In the genomic region with DNA sequence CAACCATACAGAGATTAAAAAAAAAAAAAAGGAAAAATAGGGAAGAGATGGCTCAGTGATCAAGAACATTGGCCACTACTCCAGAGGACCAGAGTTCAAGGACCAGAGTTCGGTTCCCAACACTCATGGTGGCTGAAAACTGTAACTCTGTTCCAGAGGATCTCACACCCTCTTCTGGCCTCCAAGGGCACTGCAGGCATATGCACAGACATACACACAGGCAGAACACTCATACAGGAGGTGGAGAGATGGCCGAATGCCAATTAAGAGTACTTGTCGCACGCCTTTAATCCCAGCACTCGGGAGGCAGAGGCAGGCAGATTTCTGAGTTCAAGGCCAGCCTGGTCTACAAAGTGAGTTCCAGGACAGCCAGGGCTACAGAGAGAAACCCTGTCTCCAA, we compare ENCODE assay signal across 7 mouse cellular contexts. TPM values are rescaled to one million over a fixed set of nuclear protein-coding genes. Genes with fewer than 3 reads are reported as not detected.
DNase-seq lines count a peak whose midpoint lies in the region; ATAC-seq and TF ChIP-seq lines count a peak whose summit lies in the region.
"Not testable (repeated sequence)": the region's sequence is repeated elsewhere in the genome, so short reads cannot be mapped to it uniquely, and the experiment has no call there.

No protein-coding gene starts in this region.

- not testable (repeated sequence) for H3K9ac ChIP-seq in ES-E14 (ENCODE audit: insufficient read depth, low read depth, low read length, poor library complexity, severe bottlenecking); forebrain, postnatal 0 days; liver, postnatal 0 days (replicated peaks)

- H3K27me3 ChIP-seq in forebrain, postnatal 0 days (ENCODE audit: insufficient read depth, low read length); kidney, adult 2 months (replicated peaks; ENCODE audit: control insufficient read depth, insufficient read depth, low read length); liver, postnatal 0 days (ENCODE audit: insufficient read depth, low read length): not testable (repeated sequence)

- H3K4me3 ChIP-seq in ES-E14 (ENCODE audit: insufficient read depth in 1 of 2, low read depth in 1 of 2, low read length in 2 of 2, poor library complexity in 1 of 2, severe bottlenecking in 1 of 2); forebrain, postnatal 0 days (ENCODE audit: low read depth, low read length); kidney, adult 2 months (ENCODE audit: insufficient read depth, low read depth, low read length); liver, postnatal 0 days (ENCODE audit: low read depth, low read length): not testable (repeated sequence)

- in situ Hi-C loops in ES-E14 (cut with MboI; ENCODE audit: low sequenced_read_pairs in 2 of 2, unreplicated experiment in 2 of 2), result not testable (repeated sequence)

- ATAC-seq in forebrain, postnatal 0 days; liver, postnatal 0 days: not testable (repeated sequence)
- ATAC-seq in megakaryocyte progenitor cell, adult 5-6 weeks (replicated peaks; ENCODE audit: poor library complexity), result 0 out of 2 replicates have a peak, but pooled peaks have one; percentile 26

- WGBS in forebrain, postnatal 0 days, result 97% methylated on average over 5 of the region's 5 CpGs
- WGBS in kidney, adult 2 months, result 97% methylated on average over 5 of the region's 5 CpGs
- 90% methylated on average over 5 of the region's 5 CpGs for WGBS in liver, postnatal 0 days (ENCODE audit: insufficient replicate concordance)

- peak; percentile 31; the same call in 1 of the 2 replicates for TF ChIP-seq CTCF in forebrain, postnatal 0 days (IDR thresholded peaks at IDR 0.05; ENCODE audit: low read depth)
- TF ChIP-seq CTCF in kidney, adult 2 months (conservative IDR thresholded peaks at IDR 0.05; ENCODE audit: insufficient read depth, insufficient read length, low read depth, low read length), result 0 out of 2 replicates have a peak, but pooled peaks have one; percentile 5
- peak; percentile 25; the same call in 1 of the 2 replicates for TF ChIP-seq CTCF in liver, postnatal 0 days (IDR thresholded peaks at IDR 0.05; ENCODE audit: low read depth)

- H3K4me1 ChIP-seq in ES-E14 (ENCODE audit: control insufficient read depth in 2 of 2, insufficient read depth in 2 of 2, low read length in 2 of 2, poor library complexity in 1 of 2); forebrain, postnatal 0 days (ENCODE audit: insufficient read depth); kidney, adult 2 months (ENCODE audit: control insufficient read depth, insufficient read depth, low read length); liver, postnatal 0 days (ENCODE audit: insufficient read depth): not testable (repeated sequence)

- not testable (repeated sequence) for TF ChIP-seq POLR2A in kidney, adult 2 months (IDR thresholded peaks at IDR 0.05; ENCODE audit: low read depth, low read length)

- peak; percentile 35 for DNase-seq in CD4-positive, CD25-positive, alpha-beta regulatory T cell, adult 2 months (ENCODE audit: low read depth, low spot score)
- DNase-seq in ES-E14 (ENCODE audit: low read depth, low spot score), result peak; percentile 44
- peak; percentile 9 for DNase-seq in T-cell, adult 2 months (ENCODE audit: low spot score)
- DNase-seq in forebrain, postnatal 0 days; kidney, adult 2 months; liver, postnatal 0 days: not testable (repeated sequence)

- not testable (repeated sequence) for TF ChIP-seq EP300 in liver, postnatal 0 days (IDR thresholded peaks at IDR 0.05; ENCODE audit: low read depth)

- not testable (repeated sequence) for H3K4me2 ChIP-seq in forebrain, postnatal 0 days (ENCODE audit: low read depth); liver, postnatal 0 days (ENCODE audit: low read depth, low read length)

- H3K27ac ChIP-seq in ES-E14 (ENCODE audit: insufficient read depth, low read depth, low read length, poor library complexity, severe bottlenecking); forebrain, postnatal 0 days (ENCODE audit: low read depth, low read length); kidney, adult 2 months (ENCODE audit: insufficient read depth, low read depth, low read length); liver, postnatal 0 days (ENCODE audit: low read depth): not testable (repeated sequence)

- H3K9me3 ChIP-seq in ES-E14 (ENCODE audit: control insufficient read depth, insufficient read depth, low read depth, low read length); forebrain, postnatal 0 days (ENCODE audit: low read length); liver, postnatal 0 days (ENCODE audit: low read length): not testable (repeated sequence)

- not testable (repeated sequence) for H3K36me3 ChIP-seq in ES-E14 (ENCODE audit: control insufficient read depth, insufficient read depth, low read length, poor library complexity, severe bottlenecking); forebrain, postnatal 0 days (ENCODE audit: insufficient read depth); kidney, adult 2 months (ENCODE audit: control insufficient read depth, insufficient read depth, low read length); liver, postnatal 0 days (replicated peaks; ENCODE audit: insufficient read depth, low read length)

TF ChIP-seq in ES-E14, 5 proteins besides CTCF, POLR2A, EP300 and RAD21:
- 0 out of 2 replicates have a peak, but pooled peaks have one; percentile 6 for TF ChIP-seq ZC3H11A (IDR thresholded peaks at IDR 0.05; ENCODE audit: borderline replicate concordance, low read depth, low read length)

RNA-seq across cellular contexts. Expression of a gene that starts 55.2 kb away (rescaled TPM):
- 71.3 and 104 TPM in 2 replicates for total RNA-seq in ES-E14 (2012; rRNA removed)
- 123 and 131 TPM in 2 replicates for total RNA-seq in forebrain, postnatal 0 days (2014; rRNA removed)
- polyA plus RNA-seq in forebrain, postnatal 0 days (2015; fragmentation: Nextera tagmentation; extraction: Ambion mirVana), result 252 and 270 TPM in 2 replicates
- 29.9 and 41.5 TPM in 2 replicates for polyA plus RNA-seq in kidney, adult 2 months (2012; rRNA removed)
- polyA plus RNA-seq in liver, postnatal 0 days (2015; fragmentation: Nextera tagmentation; extraction: Ambion mirVana), result 198 and 205 TPM in 2 replicates
- total RNA-seq in megakaryocyte progenitor cell, adult 5-6 weeks (2015), result 310 and 335 TPM in 2 replicates
- total RNA-seq in megakaryocyte progenitor cell, adult 5-6 weeks (2017), result 303 and 393 TPM in 2 replicates
